Mouse (Mus musculus): ENCODE data around the gene Stt3b.
A peak's percentile ranks its signal among the peaks of the same experiment; 100 is the strongest.

The Stt3b gene

GRCm38 (mm10) chr9:115310346-115311222, at the start of gene Stt3b:
TSS of gene Stt3b (minus strand) at chr9:115310421.
- DNase-seq (ENCODE audit: low spot score): peak; percentile 99

GRCm38 (mm10) chr9:115358421-115358820, 48.2 kb upstream of the Stt3b start:
- no peak for DNase-seq (ENCODE audit: low spot score)

- no peak for DNase-seq (ENCODE audit: low spot score)
These were observed 47.8 kb upstream of the Stt3b start for GRCm38 (mm10) chr9:115357996-115358395.

- DNase-seq (ENCODE audit: low spot score): no peak
These were observed 46.7 kb upstream of the Stt3b start for GRCm38 (mm10) chr9:115356731-115357458.

GRCm38 (mm10) chr9:115355972-115356371, 45.8 kb upstream of the Stt3b start:
- DNase-seq (ENCODE audit: low spot score): no peak

GRCm38 (mm10) chr9:115349741-115350512, 39.7 kb upstream of the Stt3b start:
- DNase-seq (ENCODE audit: low spot score): no peak

- DNase-seq (ENCODE audit: low spot score): no peak
These were observed 38.9 kb upstream of the Stt3b start for GRCm38 (mm10) chr9:115349106-115349505.

- DNase-seq (ENCODE audit: low spot score): no peak
These were observed 34.7 kb upstream of the Stt3b start for GRCm38 (mm10) chr9:115344930-115345329.

- DNase-seq (ENCODE audit: low spot score): no peak
These were observed 31.4 kb upstream of the Stt3b start for GRCm38 (mm10) chr9:115341576-115341975.

- no peak for DNase-seq (ENCODE audit: low spot score)
These were observed 30.1 kb upstream of the Stt3b start for GRCm38 (mm10) chr9:115340212-115340815.

- no peak for DNase-seq (ENCODE audit: low spot score)
These were observed 28.6 kb upstream of the Stt3b start for GRCm38 (mm10) chr9:115338816-115339215.

- DNase-seq (ENCODE audit: low spot score): no peak
These were observed 22.8 kb upstream of the Stt3b start for GRCm38 (mm10) chr9:115333016-115333415.

GRCm38 (mm10) chr9:115332339-115332738, 22.1 kb upstream of the Stt3b start:
- no peak for DNase-seq (ENCODE audit: low spot score)

- no peak for DNase-seq (ENCODE audit: low spot score)
These were observed 20.7 kb upstream of the Stt3b start for GRCm38 (mm10) chr9:115330861-115331476.

- DNase-seq (ENCODE audit: low spot score): no peak
These were observed 16.3 kb upstream of the Stt3b start for GRCm38 (mm10) chr9:115326533-115326890.

GRCm38 (mm10) chr9:115325831-115326532, 15.8 kb upstream of the Stt3b start:
- no peak for DNase-seq (ENCODE audit: low spot score)

- DNase-seq (ENCODE audit: low spot score): no peak
These were observed 13.4 kb upstream of the Stt3b start for GRCm38 (mm10) chr9:115323572-115323971.

GRCm38 (mm10) chr9:115322385-115322784, 12.2 kb upstream of the Stt3b start:
- DNase-seq (ENCODE audit: low spot score): no peak

GRCm38 (mm10) chr9:115321052-115321451, 10.8 kb upstream of the Stt3b start:
- no peak for DNase-seq (ENCODE audit: low spot score)

GRCm38 (mm10) chr9:115320156-115320555, 9.9 kb upstream of the Stt3b start:
- no peak for DNase-seq (ENCODE audit: low spot score)
